Mouse (Mus musculus) limb, embryonic 11.5 days (tissue): ENCODE results near the gene C1rl. TPM values are rescaled to one million over a fixed set of nuclear protein-coding genes. Genes with fewer than 3 reads are reported as not detected.
"Not testable (repeated sequence)": the region's sequence is repeated elsewhere in the genome, so short reads cannot be mapped to it uniquely, and the experiment has no call there.

ENCODE experiments used
- ATAC-seq: fragments of 200-750 bp; cut with Nextera tagmentation; 2 replicates; pipeline ENCODE4 v1.8.0; 2017; ENCODE audit warnings: low read depth; ENCODE audit not compliant: insufficient number of reproducible peaks, low FRiP score, low TSS enrichment
- DNase-seq: peaks from one replicate; pipeline ENCODE4 v3.0.0-alpha.2; 2015; ENCODE audit warnings: low spot score
- H3K27ac ChIP-seq: fragments of 300-500 bp; sonication (generic); replicated peaks from 2 replicates; pipeline ENCODE4 v1.5.1; 2014; ENCODE audit warnings: low read depth, mild to moderate bottlenecking, low read length
- H3K27me3 ChIP-seq: fragments of 300-500 bp; sonication (generic); 2 replicates; pipeline ENCODE4 v1.6.1; 2014; ENCODE audit warnings: mild to moderate bottlenecking, low read length, mixed read lengths; ENCODE audit not compliant: control insufficient read depth, insufficient read depth
- H3K36me3 ChIP-seq: fragments of 300-500 bp; sonication (generic); 2 replicates; pipeline ENCODE4 v1.6.1; 2014; ENCODE audit warnings: mild to moderate bottlenecking, low read length, moderate library complexity, mixed read lengths; ENCODE audit not compliant: control insufficient read depth, insufficient read depth
- H3K4me1 ChIP-seq: fragments of 300-500 bp; sonication (generic); 2 replicates; pipeline ENCODE4 v1.6.1; 2014; ENCODE audit warnings: low read length, mixed read lengths; ENCODE audit not compliant: control insufficient read depth, insufficient read depth
- H3K4me2 ChIP-seq: fragments of 300-500 bp; sonication (generic); 2 replicates; pipeline ENCODE4 v1.6.1; 2014; ENCODE audit warnings: low read depth, mild to moderate bottlenecking, moderate library complexity; ENCODE audit not compliant: severe bottlenecking
- H3K4me3 ChIP-seq: fragments of 300-500 bp; sonication (generic); 2 replicates; pipeline ENCODE4 v1.5.1; 2014; ENCODE audit warnings: low read depth, low read length
- H3K9ac ChIP-seq: fragments of 300-500 bp; sonication (generic); 2 replicates; pipeline ENCODE4 v1.6.1; 2014; ENCODE audit warnings: mild to moderate bottlenecking, low read length
- H3K9me3 ChIP-seq: fragments of 300-500 bp; sonication (generic); 2 replicates; pipeline ENCODE4 v1.6.1; 2016; ENCODE audit warnings: low read length; ENCODE audit not compliant: control insufficient read depth
- WGBS: fragments of 180-500 bp; shearing (Covaris S2); extraction: QIAGEN DNeasy Blood & Tissue Kit; methylation state at CpG from one replicate; pipeline ENCODE4 v1.1.7; 2014; 5-methylcytosine and 5-hydroxymethylcytosine counted together
- polyA plus RNA-seq: library from polyadenylated mRNA; unstranded; fragments of >200 nt; fragmentation: Nextera tagmentation; extraction: Ambion mirVana; gene quantifications from 2 replicates; pipeline ENCODE4 v1.2.1, GENCODE M21; 2014

C1rl gene
- polyA plus RNA-seq, 1 experiment from 2014 or later, result 0.33 TPM

GRCm38 (mm10) chr6:124522082-124522481 lies 29.2 kb downstream of the C1rl start:
- H3K27me3 ChIP-seq, ATAC-seq: not testable (repeated sequence)

GRCm38 (mm10) chr6:124527881-124528280 lies 35.0 kb downstream of the C1rl start:
- Histone ChIP-seq H3K36me3 (no peaks in the 10 kb centered on the region), H3K4me3 (no peak overlapping the region), H3K27ac (no peak overlapping the region), H3K9me3 (no peaks in the 10 kb centered on the region), H3K9ac (no peak overlapping the region), H3K4me2 (no peak overlapping the region), H3K27me3 (no peaks in the 10 kb centered on the region), H3K4me1 (no peaks in the 10 kb centered on the region)
- WGBS, result 74% methylated on average over 3 of the region's 3 CpGs
- DNase-seq (no peak), ATAC-seq (no peak)

More at GRCm38 (mm10) chr6:124522082-124522481, 29.2 kb downstream of the C1rl start:
- not testable (repeated sequence) for H3K9ac ChIP-seq, H3K36me3 ChIP-seq, DNase-seq, H3K4me3 ChIP-seq, H3K4me1 ChIP-seq, H3K4me2 ChIP-seq, H3K9me3 ChIP-seq, H3K27ac ChIP-seq
- WGBS, result 75% methylated on average over 7 of the region's 7 CpGs

GRCm38 (mm10) chr6:124531077-124531476 lies 38.2 kb downstream of the C1rl start:
- Histone ChIP-seq H3K27me3 (no peaks in the 10 kb centered on the region), H3K36me3 (no peaks in the 10 kb centered on the region), H3K27ac (no peak overlapping the region), H3K4me1 (no peaks in the 10 kb centered on the region), H3K9ac (no peak overlapping the region), H3K9me3 (no peaks in the 10 kb centered on the region), H3K4me2 (no peak overlapping the region), H3K4me3 (no peak overlapping the region)
- ATAC-seq (no peak), DNase-seq (no peak)
- 84% methylated on average over 8 of the region's 8 CpGs for WGBS

- ATAC-seq, H3K4me2 ChIP-seq, H3K27ac ChIP-seq, H3K4me3 ChIP-seq, H3K27me3 ChIP-seq, H3K4me1 ChIP-seq, H3K9me3 ChIP-seq, H3K36me3 ChIP-seq, DNase-seq, H3K9ac ChIP-seq: not testable (repeated sequence)
- 84% methylated on average over 8 of the region's 8 CpGs for WGBS
These were observed 43.4 kb downstream of the C1rl start for GRCm38 (mm10) chr6:124536125-124536829.

GRCm38 (mm10) chr6:124541176-124541575 lies 48.3 kb downstream of the C1rl start:
- not testable (repeated sequence) for H3K9ac ChIP-seq, H3K4me3 ChIP-seq, H3K27me3 ChIP-seq, DNase-seq, H3K9me3 ChIP-seq, H3K36me3 ChIP-seq, H3K4me1 ChIP-seq, H3K4me2 ChIP-seq, H3K27ac ChIP-seq, ATAC-seq
- WGBS, result 71% methylated on average over 2 of the region's 2 CpGs

GRCm38 (mm10) chr6:124542284-124542683 lies 49.4 kb downstream of the C1rl start, which contains the start of gene C1s1:
C1s1 (minus strand) TSS chr6:124542359.
- H3K27ac ChIP-seq, H3K9me3 ChIP-seq, H3K27me3 ChIP-seq, H3K4me1 ChIP-seq, H3K4me3 ChIP-seq, ATAC-seq, H3K9ac ChIP-seq, H3K36me3 ChIP-seq, H3K4me2 ChIP-seq: not testable (repeated sequence)
- peak; percentile 42 for DNase-seq
- 6% methylated on average over 1 of the region's 1 CpGs for WGBS

- H3K9me3 ChIP-seq, result no peaks in the 10 kb centered on the region
- DNase-seq, result no peak
- no peak overlapping the region for H3K4me2 ChIP-seq
- no peaks in the 10 kb centered on the region for H3K4me1 ChIP-seq
- no peak overlapping the region for H3K9ac ChIP-seq
- H3K27me3 ChIP-seq, result no peaks in the 10 kb centered on the region
- H3K27ac ChIP-seq, result no peak overlapping the region
- 88% methylated on average over 5 of the region's 6 CpGs for WGBS
- H3K36me3 ChIP-seq, result no peaks in the 10 kb centered on the region
- H3K4me3 ChIP-seq, result no peak overlapping the region
- ATAC-seq, result no peak
These were observed 51.6 kb downstream of the C1rl start for GRCm38 (mm10) chr6:124544466-124544865.

GRCm38 (mm10) chr6:124545425-124545824 lies 52.5 kb downstream of the C1rl start:
- WGBS, result 70% methylated on average over 2 of the region's 2 CpGs

GRCm38 (mm10) chr6:124547979-124548378 lies 55.1 kb downstream of the C1rl start:
- DNase-seq, H3K27ac ChIP-seq, H3K9me3 ChIP-seq, H3K9ac ChIP-seq, H3K36me3 ChIP-seq, H3K27me3 ChIP-seq, H3K4me3 ChIP-seq, H3K4me2 ChIP-seq, ATAC-seq, H3K4me1 ChIP-seq: not testable (repeated sequence)
- WGBS, result 94% methylated on average over 3 of the region's 3 CpGs

More at GRCm38 (mm10) chr6:124545425-124545824, 52.5 kb downstream of the C1rl start:
- H3K27ac ChIP-seq, result no peak overlapping the region
- no peaks in the 10 kb centered on the region for H3K27me3 ChIP-seq
- no peak overlapping the region for H3K4me2 ChIP-seq
- DNase-seq (no peak), ATAC-seq (no peak)
- H3K36me3 ChIP-seq, result no peaks in the 10 kb centered on the region
- no peak overlapping the region for H3K9ac ChIP-seq
- H3K4me3 ChIP-seq, result no peak overlapping the region
- no peaks in the 10 kb centered on the region for H3K4me1 ChIP-seq
- H3K9me3 ChIP-seq, result no peaks in the 10 kb centered on the region
